Mouse (Mus musculus) forelimb bud, embryonic 11.5 days (tissue): Measurements from ENCODE around the gene Dnah5.
A peak's percentile ranks its signal among the peaks of the same experiment; 100 is the strongest.
"Not testable (repeated sequence)": the region's sequence is repeated elsewhere in the genome, so short reads cannot be mapped to it uniquely, and the experiment has no call there.

ENCODE experiments used
- DNase-seq: peaks from one replicate; pipeline ENCODE4 v3.0.0-alpha.2; 2012; ENCODE audit warnings: low read depth, low spot score

The Dnah5 gene

GRCm38 (mm10) chr15:28307131-28307530, 103.6 kb downstream of the Dnah5 start:
- no peak for DNase-seq

GRCm38 (mm10) chr15:28307884-28308283, 104.3 kb downstream of the Dnah5 start:
- no peak for DNase-seq

GRCm38 (mm10) chr15:28310516-28310915, 107.0 kb downstream of the Dnah5 start:
- no peak for DNase-seq

GRCm38 (mm10) chr15:28313451-28313850, 109.9 kb downstream of the Dnah5 start:
- no peak for DNase-seq

GRCm38 (mm10) chr15:28315812-28316528, 112.4 kb downstream of the Dnah5 start:
- DNase-seq = peak; percentile 59

DNA sequence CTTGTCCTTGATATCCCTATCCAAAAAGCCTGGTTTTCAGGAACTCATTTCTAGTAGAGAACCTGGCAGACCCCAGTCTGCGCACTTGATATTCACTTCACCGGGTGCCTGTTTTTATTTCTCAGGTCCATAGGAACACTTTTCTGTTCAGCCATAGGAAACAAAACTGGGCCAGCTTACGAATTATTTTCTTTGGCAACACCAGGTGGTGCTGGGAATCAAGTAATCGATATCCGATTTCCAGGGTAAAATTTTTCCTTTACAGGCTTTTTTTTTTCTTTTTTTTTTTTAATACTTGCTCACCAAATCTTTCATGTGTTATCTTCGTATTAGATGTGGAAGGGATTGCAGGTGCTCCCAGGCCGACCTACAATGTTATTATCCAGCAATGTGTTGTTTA, 119.0 kb downstream of the Dnah5 start:
- no peak for DNase-seq

GRCm38 (mm10) chr15:28326985-28327384, 123.4 kb downstream of the Dnah5 start:
- DNase-seq = no peak

- DNase-seq = no peak
Observed at GRCm38 (mm10) chr15:28327441-28327840, 123.9 kb downstream of the Dnah5 start.

GRCm38 (mm10) chr15:28341151-28341550, 137.6 kb downstream of the Dnah5 start:
- no peak for DNase-seq

DNA sequence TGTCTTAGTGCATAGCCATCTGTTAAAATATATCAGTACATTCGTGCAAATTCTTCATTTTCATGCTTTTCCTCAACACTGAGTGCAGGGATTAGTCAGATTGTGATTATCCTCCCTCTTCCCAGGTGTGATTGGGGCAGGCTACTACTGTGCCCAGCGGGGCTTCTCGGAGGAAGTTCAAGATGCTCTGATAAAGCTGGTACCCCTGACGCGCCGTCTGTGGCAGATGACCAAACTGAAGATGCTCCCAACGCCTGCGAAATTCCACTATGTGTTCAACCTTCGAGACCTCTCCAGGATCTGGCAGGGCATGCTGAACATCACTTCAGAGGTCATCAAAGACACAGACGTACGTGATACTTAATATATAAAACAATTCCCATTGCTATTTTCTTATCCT, 164.0 kb downstream of the Dnah5 start:
- DNase-seq = no peak

DNA sequence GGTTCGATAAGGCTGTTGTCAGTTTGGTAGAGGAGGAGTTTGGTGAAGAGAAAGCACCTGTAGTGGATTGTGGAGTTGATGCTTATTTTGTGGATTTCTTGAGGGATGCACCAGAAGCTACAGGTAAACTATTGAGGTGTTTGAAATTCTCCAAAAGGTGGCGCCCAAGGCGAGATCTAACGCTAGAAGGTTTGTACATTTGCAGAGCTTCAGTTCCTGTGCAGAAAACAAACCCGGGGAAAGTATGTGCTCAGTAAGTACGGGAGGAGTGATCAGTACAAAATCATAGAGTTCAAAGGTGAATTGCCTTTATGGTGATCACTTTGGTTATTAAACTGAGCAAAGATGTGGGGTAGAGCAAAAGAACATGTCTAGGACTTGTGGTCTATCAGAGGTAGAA, 166.9 kb downstream of the Dnah5 start:
- DNase-seq = no peak

GRCm38 (mm10) chr15:28371506-28371905, 168.0 kb downstream of the Dnah5 start:
- no peak for DNase-seq

DNA sequence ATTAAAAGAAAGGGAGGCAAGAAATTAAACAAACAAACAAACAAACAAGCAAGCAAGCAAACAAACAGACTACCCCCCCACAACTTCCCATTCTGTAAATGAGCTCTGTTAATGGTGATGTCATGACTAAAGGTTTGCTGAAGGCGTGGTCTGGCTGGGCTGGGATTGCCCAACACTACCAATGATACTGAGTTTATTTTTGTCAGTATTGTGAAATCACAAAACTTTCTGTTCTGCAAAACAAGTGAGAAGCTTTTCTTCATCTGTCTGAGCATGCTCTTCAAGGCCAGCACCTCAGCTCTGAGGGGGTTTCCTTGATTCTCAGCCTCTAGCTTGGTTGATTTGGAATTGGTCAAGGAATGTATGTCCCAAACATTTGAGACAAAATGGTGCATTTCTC, 170.8 kb downstream of the Dnah5 start:
- no peak for DNase-seq

- no peak for DNase-seq
Observed at GRCm38 (mm10) chr15:28380909-28381308, 177.4 kb downstream of the Dnah5 start.

DNA sequence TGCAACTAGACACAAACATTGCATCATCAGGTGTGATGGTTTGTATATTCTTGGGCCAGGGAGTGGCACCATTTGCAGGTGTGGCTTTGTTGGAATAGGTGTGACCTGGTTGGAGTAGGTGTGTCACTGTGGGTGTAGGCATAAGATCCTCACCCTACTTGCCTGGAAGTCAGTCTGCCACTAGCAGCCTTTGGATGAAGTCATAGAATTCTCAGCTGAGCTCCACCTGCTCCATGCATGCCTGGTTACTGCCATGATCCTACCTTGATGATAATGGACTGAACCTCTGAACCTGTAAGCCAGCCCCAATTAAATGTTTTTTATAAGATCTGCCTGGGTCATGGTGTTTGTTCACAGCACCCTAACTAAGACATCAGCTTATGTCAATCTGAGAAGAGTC, 190.2 kb downstream of the Dnah5 start:
- not testable (repeated sequence) for DNase-seq

- DNase-seq = no peak
Observed at GRCm38 (mm10) chr15:28395481-28395880, 191.9 kb downstream of the Dnah5 start.

- DNase-seq = no peak
Observed at GRCm38 (mm10) chr15:28398472-28398871, 194.9 kb downstream of the Dnah5 start.

- DNase-seq = no peak
Observed at GRCm38 (mm10) chr15:28399258-28399657, 195.7 kb downstream of the Dnah5 start.

GRCm38 (mm10) chr15:28404630-28405029, 201.1 kb downstream of the Dnah5 start:
- no peak for DNase-seq

DNA sequence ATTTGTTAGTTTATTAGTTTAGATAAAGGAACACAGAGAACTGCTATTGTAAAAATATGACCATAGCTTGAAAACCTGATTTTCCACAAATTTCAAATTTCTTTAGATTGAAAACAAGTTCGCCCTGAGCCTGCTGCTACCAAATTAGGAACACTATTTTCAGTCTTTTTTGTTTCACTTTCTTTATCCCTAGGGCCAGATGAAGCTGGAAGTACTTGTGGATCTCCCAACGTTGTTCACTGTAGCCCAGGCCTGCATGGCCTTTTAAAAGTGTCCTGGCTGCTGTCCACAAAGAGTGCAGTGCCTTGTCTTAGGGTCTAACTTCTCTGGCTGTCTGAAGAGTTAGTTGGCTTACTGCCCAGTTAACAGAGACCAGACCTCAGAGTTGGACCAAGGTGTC, 201.6 kb downstream of the Dnah5 start:
- DNase-seq = no peak

DNA sequence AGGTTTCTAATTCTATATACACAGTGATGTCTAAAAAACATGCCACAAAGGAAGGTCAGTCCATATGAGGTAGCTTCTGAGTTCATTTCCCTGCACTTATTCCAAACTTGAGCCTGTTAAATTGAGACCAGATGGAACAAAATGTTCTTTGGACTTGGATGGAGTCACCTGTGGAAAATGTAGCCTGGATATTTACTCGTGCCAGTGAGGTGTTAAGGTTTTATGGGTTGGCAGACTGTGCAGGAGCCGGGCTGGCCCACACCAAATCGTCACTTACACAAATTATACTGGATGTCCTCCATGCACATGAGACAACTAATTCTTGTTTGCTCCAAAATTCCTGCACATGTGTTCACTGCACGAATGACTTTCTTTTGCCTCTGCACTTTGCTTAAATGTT, 236.2 kb downstream of the Dnah5 start:
- no peak for DNase-seq

DNA sequence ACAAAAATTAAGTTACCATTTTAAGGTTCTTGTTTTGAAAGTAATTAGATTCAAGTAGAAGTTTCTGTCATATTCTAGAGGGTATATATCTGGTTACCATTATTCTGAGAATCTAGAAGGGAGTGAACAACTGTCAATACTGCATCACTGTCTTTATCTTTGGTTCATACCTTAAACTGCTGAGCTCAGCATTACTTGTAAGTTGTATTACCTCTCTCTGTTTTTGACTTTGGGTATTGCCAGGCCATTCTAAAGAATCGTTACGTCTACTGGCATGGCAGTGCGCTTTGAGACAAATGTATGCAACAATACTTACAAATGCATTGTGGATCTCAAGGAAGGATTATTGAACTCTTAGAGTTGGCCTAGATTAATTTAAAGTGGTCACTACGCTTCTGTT, 240.9 kb downstream of the Dnah5 start:
- DNase-seq = no peak

GRCm38 (mm10) chr15:28461091-28461778, 257.7 kb downstream of the Dnah5 start:
- DNase-seq = not testable (repeated sequence)
